Mouse (Mus musculus): ENCODE data around the gene Txndc5. TPM values are rescaled to one million over a fixed set of nuclear protein-coding genes. Genes with fewer than 3 reads are reported as not detected.

The Txndc5 gene
- polyA plus RNA-seq, 1 experiment from 2014 or later: 91.6 TPM

- ATAC-seq (ENCODE audit: low FRiP score): no peak
- Histone ChIP-seq H3K27ac (replicated peaks) (no peak overlapping the region), H3K4me2 (no peak overlapping the region), H3K9ac (replicated peaks) (no peak overlapping the region), H3K4me1 (peaks cover 20% of the 10 kb centered on the region), H3K9me3 (replicated peaks) (no peaks in the 10 kb centered on the region), H3K36me3 (peaks cover 42% of the 10 kb centered on the region), H3K4me3 (replicated peaks) (no peak overlapping the region), H3K27me3 (replicated peaks) (no peaks in the 10 kb centered on the region)
- 93% methylated on average over 11 of the region's 11 CpGs for WGBS
These were observed 5.4 kb downstream of the Txndc5 start for GRCm38 (mm10) chr13:38523231-38523630.

- no peak overlapping the region for H3K4me2 ChIP-seq
- no peak overlapping the region for H3K4me3 ChIP-seq (replicated peaks)
- ATAC-seq (ENCODE audit: low FRiP score): no peak
- peaks cover 15% of the 10 kb centered on the region for H3K4me1 ChIP-seq
- peaks cover 53% of the 10 kb centered on the region for H3K36me3 ChIP-seq
- H3K27ac ChIP-seq (replicated peaks): no peak overlapping the region
- 79% methylated on average over 4 of the region's 4 CpGs for WGBS
- H3K27me3 ChIP-seq (replicated peaks): no peaks in the 10 kb centered on the region
- no peak overlapping the region for H3K9ac ChIP-seq (replicated peaks)
- H3K9me3 ChIP-seq (replicated peaks): no peaks in the 10 kb centered on the region
These were observed 6.5 kb downstream of the Txndc5 start for GRCm38 (mm10) chr13:38522056-38522654.

- no peak overlapping the region for H3K4me3 ChIP-seq (replicated peaks)
- H3K4me2 ChIP-seq: no peak overlapping the region
- H3K9me3 ChIP-seq (replicated peaks): no peaks in the 10 kb centered on the region
- H3K27me3 ChIP-seq (replicated peaks): no peaks in the 10 kb centered on the region
- 94% methylated on average over 11 of the region's 11 CpGs for WGBS
- no peak overlapping the region for H3K27ac ChIP-seq (replicated peaks)
- peaks cover 63% of the 10 kb centered on the region for H3K36me3 ChIP-seq
- ATAC-seq (ENCODE audit: low FRiP score): no peak
- H3K9ac ChIP-seq (replicated peaks): no peak overlapping the region
- no peaks in the 10 kb centered on the region for H3K4me1 ChIP-seq
These were observed 8.3 kb downstream of the Txndc5 start for GRCm38 (mm10) chr13:38520299-38520698.

- H3K4me2 ChIP-seq: no peak overlapping the region
These were observed 12.0 kb downstream of the Txndc5 start for GRCm38 (mm10) chr13:38516582-38516981.

GRCm38 (mm10) chr13:38515845-38516244 lies 12.8 kb downstream of the Txndc5 start:
- H3K4me1 ChIP-seq: no peaks in the 10 kb centered on the region
- H3K9ac ChIP-seq (replicated peaks): no peak overlapping the region
- no peak overlapping the region for H3K4me2 ChIP-seq
- 87% methylated on average over 3 of the region's 3 CpGs for WGBS
- no peak overlapping the region for H3K4me3 ChIP-seq (replicated peaks)
- no peaks in the 10 kb centered on the region for H3K9me3 ChIP-seq (replicated peaks)
- ATAC-seq (ENCODE audit: low FRiP score): no peak
- H3K27ac ChIP-seq (replicated peaks): no peak overlapping the region
- peaks cover 60% of the 10 kb centered on the region for H3K36me3 ChIP-seq
- H3K27me3 ChIP-seq (replicated peaks): no peaks in the 10 kb centered on the region

More at GRCm38 (mm10) chr13:38516582-38516981, 12.0 kb downstream of the Txndc5 start:
- Histone ChIP-seq H3K36me3 (peaks cover 63% of the 10 kb centered on the region), H3K4me1 (no peaks in the 10 kb centered on the region), H3K4me3 (replicated peaks) (no peak overlapping the region), H3K27me3 (replicated peaks) (no peaks in the 10 kb centered on the region), H3K27ac (replicated peaks) (no peak overlapping the region), H3K9ac (replicated peaks) (no peak overlapping the region), H3K9me3 (replicated peaks) (no peaks in the 10 kb centered on the region)
- 96% methylated on average over 11 of the region's 11 CpGs for WGBS
- ATAC-seq (ENCODE audit: low FRiP score): no peak

- no peak for ATAC-seq (ENCODE audit: low FRiP score)
- no peaks in the 10 kb centered on the region for H3K27me3 ChIP-seq (replicated peaks)
- H3K36me3 ChIP-seq: peaks cover 59% of the 10 kb centered on the region
- no peak overlapping the region for H3K4me2 ChIP-seq
- H3K27ac ChIP-seq (replicated peaks): no peak overlapping the region
- WGBS: 90% methylated on average over 2 of the region's 2 CpGs
- no peaks in the 10 kb centered on the region for H3K9me3 ChIP-seq (replicated peaks)
- H3K4me1 ChIP-seq: no peaks in the 10 kb centered on the region
- H3K4me3 ChIP-seq (replicated peaks): no peak overlapping the region
- no peak overlapping the region for H3K9ac ChIP-seq (replicated peaks)
These were observed 13.2 kb downstream of the Txndc5 start for GRCm38 (mm10) chr13:38515431-38515830.

- Histone ChIP-seq H3K9me3 (replicated peaks) (no peaks in the 10 kb centered on the region), H3K4me2 (no peak overlapping the region), H3K9ac (replicated peaks) (no peak overlapping the region), H3K27me3 (replicated peaks) (no peaks in the 10 kb centered on the region), H3K27ac (replicated peaks) (no peak overlapping the region), H3K4me3 (replicated peaks) (no peak overlapping the region), H3K4me1 (no peaks in the 10 kb centered on the region), H3K36me3 (peaks cover 54% of the 10 kb centered on the region)
- WGBS: 95% methylated on average over 7 of the region's 7 CpGs
- no peak for ATAC-seq (ENCODE audit: low FRiP score)
These were observed 14.7 kb downstream of the Txndc5 start for GRCm38 (mm10) chr13:38513921-38514320.

GRCm38 (mm10) chr13:38511979-38512378 lies 16.6 kb downstream of the Txndc5 start:
- 89% methylated on average over 10 of the region's 10 CpGs for WGBS
- H3K27me3 ChIP-seq (replicated peaks): no peaks in the 10 kb centered on the region
- H3K4me1 ChIP-seq: no peaks in the 10 kb centered on the region
- H3K4me2 ChIP-seq: no peak overlapping the region
- H3K36me3 ChIP-seq: peaks cover 42% of the 10 kb centered on the region
- H3K9ac ChIP-seq (replicated peaks): no peak overlapping the region
- no peaks in the 10 kb centered on the region for H3K9me3 ChIP-seq (replicated peaks)
- no peak for ATAC-seq (ENCODE audit: low FRiP score)
- H3K27ac ChIP-seq (replicated peaks): no peak overlapping the region
- H3K4me3 ChIP-seq (replicated peaks): no peak overlapping the region

- no peaks in the 10 kb centered on the region for H3K9me3 ChIP-seq (replicated peaks)
- no peak overlapping the region for H3K27ac ChIP-seq (replicated peaks)
- no peak overlapping the region for H3K4me3 ChIP-seq (replicated peaks)
- ATAC-seq (ENCODE audit: low FRiP score): no peak
- no peaks in the 10 kb centered on the region for H3K27me3 ChIP-seq (replicated peaks)
- H3K9ac ChIP-seq (replicated peaks): no peak overlapping the region
- 86% methylated on average over 8 of the region's 8 CpGs for WGBS
- no peak overlapping the region for H3K4me2 ChIP-seq
- H3K36me3 ChIP-seq: peaks cover 48% of the 10 kb centered on the region
- no peaks in the 10 kb centered on the region for H3K4me1 ChIP-seq
These were observed 18.8 kb downstream of the Txndc5 start for GRCm38 (mm10) chr13:38509681-38510341.

- no peaks in the 10 kb centered on the region for H3K4me1 ChIP-seq
- no peaks in the 10 kb centered on the region for H3K9me3 ChIP-seq (replicated peaks)
- H3K4me3 ChIP-seq (replicated peaks): no peak overlapping the region
- no peak overlapping the region for H3K27ac ChIP-seq (replicated peaks)
- H3K36me3 ChIP-seq: peaks cover 60% of the 10 kb centered on the region
- ATAC-seq (ENCODE audit: low FRiP score): no peak
- no peak overlapping the region for H3K9ac ChIP-seq (replicated peaks)
- WGBS: 94% methylated on average over 10 of the region's 10 CpGs
- H3K27me3 ChIP-seq (replicated peaks): no peaks in the 10 kb centered on the region
- H3K4me2 ChIP-seq: no peak overlapping the region
These were observed 21.7 kb downstream of the Txndc5 start for GRCm38 (mm10) chr13:38506936-38507335.

- H3K36me3 ChIP-seq: peaks cover 64% of the 10 kb centered on the region
- no peaks in the 10 kb centered on the region for H3K9me3 ChIP-seq (replicated peaks)
- 87% methylated on average over 8 of the region's 8 CpGs for WGBS
- ATAC-seq (ENCODE audit: low FRiP score): no peak
- H3K4me3 ChIP-seq (replicated peaks): no peak overlapping the region
- H3K9ac ChIP-seq (replicated peaks): no peak overlapping the region
- no peak overlapping the region for H3K27ac ChIP-seq (replicated peaks)
- no peaks in the 10 kb centered on the region for H3K27me3 ChIP-seq (replicated peaks)
- H3K4me2 ChIP-seq: no peak overlapping the region
- H3K4me1 ChIP-seq: no peaks in the 10 kb centered on the region
These were observed 22.3 kb downstream of the Txndc5 start for GRCm38 (mm10) chr13:38506320-38506719.

GRCm38 (mm10) chr13:38503137-38503849 lies 25.3 kb downstream of the Txndc5 start:
- H3K4me3 ChIP-seq (replicated peaks): no peak overlapping the region
- no peaks in the 10 kb centered on the region for H3K9me3 ChIP-seq (replicated peaks)
- no peak overlapping the region for H3K27ac ChIP-seq (replicated peaks)
- H3K27me3 ChIP-seq (replicated peaks): no peaks in the 10 kb centered on the region
- H3K4me1 ChIP-seq: no peaks in the 10 kb centered on the region
- no peak overlapping the region for H3K9ac ChIP-seq (replicated peaks)
- 89% methylated on average over 14 of the region's 14 CpGs for WGBS
- ATAC-seq (ENCODE audit: low FRiP score): no peak
- no peak overlapping the region for H3K4me2 ChIP-seq
- peaks cover 72% of the 10 kb centered on the region for H3K36me3 ChIP-seq

All from neural tube, embryonic 15.5 days (tissue).